Mouse (Mus musculus) brain, embryonic 14.5 days (tissue): ENCODE measurements around the gene Hspa1a.

Experiments
- CTCF ChIP-seq: fragments of 200-500 bp; IDR thresholded peaks from 2 replicates; pipeline ENCODE4 v1.5.1; 2012; ENCODE audit warnings: inconsistent platforms, mild to moderate bottlenecking, moderate library complexity, borderline replicate concordance; ENCODE audit not compliant: insufficient read depth, insufficient read length; ENCODE audit errors: extremely low read depth
- POLR2A ChIP-seq: fragments of 200-500 bp; IDR thresholded peaks from 2 replicates; pipeline ENCODE4 v1.6.1; 2012; ENCODE audit warnings: mild to moderate bottlenecking, inconsistent platforms, borderline replicate concordance; ENCODE audit not compliant: poor library complexity, insufficient read depth, insufficient read length, severe bottlenecking; ENCODE audit errors: extremely low read depth

DNA sequence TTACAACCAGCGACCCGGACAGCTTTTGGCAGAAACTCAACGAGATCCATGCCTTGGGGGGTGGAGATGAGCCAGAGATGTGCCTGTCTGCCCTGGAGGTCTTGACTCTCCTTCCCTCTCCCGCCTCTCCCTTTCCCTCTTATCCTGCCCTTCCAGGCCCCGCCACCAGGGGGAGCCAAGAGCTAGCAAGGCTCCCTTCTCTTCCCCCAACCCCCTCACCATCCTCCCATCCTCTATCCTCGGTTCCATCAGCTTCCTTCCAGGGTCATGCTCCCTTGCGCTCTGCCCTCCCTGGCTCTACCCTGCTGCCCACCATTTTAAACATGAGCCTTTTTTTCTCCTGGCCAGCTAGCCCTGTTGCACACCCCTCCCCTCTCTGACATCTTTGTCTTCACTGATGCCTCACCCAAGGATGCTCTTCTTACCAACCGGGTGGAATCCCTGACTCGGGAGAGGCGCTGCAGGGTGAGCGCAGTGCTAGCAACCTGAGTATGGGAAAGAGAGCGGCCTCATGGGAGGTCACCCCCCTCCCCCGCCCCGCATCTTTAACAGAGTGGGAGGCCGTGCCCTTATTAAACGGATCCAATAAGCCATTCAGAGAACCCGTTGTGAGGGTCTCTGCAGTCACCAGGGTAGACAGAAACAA, 49.3 kb upstream of the Hspa1a start:
- TF ChIP-seq CTCF: peak; percentile 97
- TF ChIP-seq POLR2A: no peak
